Mouse (Mus musculus) forebrain, embryonic 14.5 days (tissue): ENCODE measurements at regions not wholly inside any gene's neighbourhood (a gene's known extent, or its start where the extent isn't known, plus 50 kb on each side); places are given as distances from the start of the nearest gene placed in this dataset.

ENCODE experiments used
- ATAC-seq: fragments of 200-750 bp; cut with Nextera tagmentation; 2 replicates; pipeline ENCODE4 v1.8.0; 2017; ENCODE audit warnings: mild to moderate bottlenecking, moderate library complexity
- DNase-seq: peaks from one replicate; pipeline ENCODE4 v3.0.0-alpha.2; 2015; ENCODE audit warnings: low spot score
- H3K27ac ChIP-seq: fragments of 300-500 bp; sonication (generic); 2 replicates; pipeline ENCODE4 v1.5.1; 2014; ENCODE audit warnings: low read depth, mild to moderate bottlenecking, control low read depth, low read length, moderate library complexity
- H3K27me3 ChIP-seq: fragments of 300-500 bp; sonication (generic); replicated peaks from 2 replicates; pipeline ENCODE4 v1.6.1; 2014; ENCODE audit warnings: low read length, control low read depth, mixed read lengths; ENCODE audit not compliant: control insufficient read depth, insufficient read depth
- H3K36me3 ChIP-seq: fragments of 300-500 bp; sonication (generic); 2 replicates; pipeline ENCODE4 v1.6.1; 2014; ENCODE audit warnings: low read length, control low read depth; ENCODE audit not compliant: control insufficient read depth, insufficient read depth
- H3K4me1 ChIP-seq: fragments of 300-500 bp; sonication (generic); 2 replicates; pipeline ENCODE4 v1.6.1; 2014; ENCODE audit warnings: antibody characterized with exemption, low read length, control low read depth; ENCODE audit not compliant: control insufficient read depth, insufficient read depth
- H3K4me2 ChIP-seq: fragments of 300-500 bp; sonication (generic); 2 replicates; pipeline ENCODE4 v1.6.1; 2014; ENCODE audit warnings: mild to moderate bottlenecking, control low read depth, low read length
- H3K4me3 ChIP-seq: fragments of 300-500 bp; sonication (generic); 2 replicates; pipeline ENCODE4 v1.5.1; 2014; ENCODE audit warnings: low read depth, low read length, control low read depth
- H3K9ac ChIP-seq: fragments of 300-500 bp; sonication (generic); 2 replicates; pipeline ENCODE4 v1.6.1; 2014; ENCODE audit warnings: mild to moderate bottlenecking, low read length, control low read depth, moderate library complexity
- H3K9me3 ChIP-seq: fragments of 300-500 bp; sonication (generic); replicated peaks from 2 replicates; pipeline ENCODE4 v1.6.1; 2016; ENCODE audit warnings: low read length, control low read depth, mixed read lengths; ENCODE audit not compliant: control insufficient read depth
- WGBS: fragments of 180-500 bp; shearing (Covaris S2); extraction: QIAGEN DNeasy Blood & Tissue Kit; methylation state at CpG from one replicate; pipeline ENCODE4 v1.1.7; 2014; 5-methylcytosine and 5-hydroxymethylcytosine counted together

DNA sequence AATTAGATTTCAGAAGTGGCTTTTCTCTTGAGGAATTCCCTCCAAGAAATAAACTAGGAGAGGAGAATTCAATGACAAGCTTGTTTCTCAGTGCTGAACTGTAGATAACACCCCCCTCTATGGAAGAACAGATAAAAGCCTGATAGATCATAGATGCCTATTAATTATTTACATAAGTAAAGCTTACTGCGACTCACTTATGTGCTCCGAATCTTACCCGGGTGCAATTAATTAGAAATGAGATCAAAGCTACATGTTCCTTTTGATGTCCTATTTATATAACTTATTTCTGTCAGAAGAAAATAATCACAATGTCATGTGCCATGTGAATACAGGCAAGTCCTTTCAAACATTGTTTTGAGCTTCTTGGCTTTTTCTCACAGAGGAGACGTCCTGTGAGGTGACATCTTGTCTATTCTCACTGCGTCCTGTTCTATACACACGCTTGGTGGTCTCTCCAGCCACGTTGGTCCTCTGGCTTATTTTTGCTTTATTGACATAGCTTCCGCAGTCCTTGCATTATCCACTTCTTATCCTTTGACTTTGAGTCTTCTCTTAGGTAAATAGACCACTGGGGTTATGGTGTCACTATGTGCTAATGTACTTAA, 50.7 kb upstream of the Fat1 start:
- Histone ChIP-seq H3K27ac (no peak overlapping the region), H3K4me2 (no peak overlapping the region), H3K36me3 (no peaks in the 10 kb centered on the region), H3K4me1 (no peaks in the 10 kb centered on the region), H3K4me3 (no peak overlapping the region), H3K9me3 (no peaks in the 10 kb centered on the region), H3K9ac (no peak overlapping the region), H3K27me3 (no peaks in the 10 kb centered on the region)
- ATAC-seq = no peak
- no peak for DNase-seq
- WGBS = 47% methylated on average over 8 of the region's 8 CpGs
